Mouse (Mus musculus) lung, embryonic 16.5 days (tissue): ENCODE data around the gene Fam189b. TPM values are rescaled to one million over a fixed set of nuclear protein-coding genes. Genes with fewer than 3 reads are reported as not detected.

Experiments
- ATAC-seq: fragments of 200-750 bp; cut with Nextera tagmentation; 2 replicates; pipeline ENCODE4 v1.8.0; 2017; ENCODE audit warnings: low read depth, mild to moderate bottlenecking, moderate library complexity
- H3K27ac ChIP-seq: fragments of 300-500 bp; sonication (generic); 2 replicates; pipeline ENCODE4 v1.5.1; 2014; ENCODE audit warnings: mild to moderate bottlenecking, control low read depth, low read length
- H3K27me3 ChIP-seq: fragments of 300-500 bp; sonication (generic); 2 replicates; pipeline ENCODE4 v1.6.1; 2014; ENCODE audit warnings: low read depth, low read length, mixed read lengths; ENCODE audit not compliant: control insufficient read depth, insufficient read depth
- H3K36me3 ChIP-seq: fragments of 300-500 bp; sonication (generic); 2 replicates; pipeline ENCODE4 v1.6.1; 2014; ENCODE audit warnings: low read length; ENCODE audit not compliant: control insufficient read depth, insufficient read depth
- H3K4me1 ChIP-seq: fragments of 300-500 bp; sonication (generic); replicated peaks from 2 replicates; pipeline ENCODE4 v1.6.1; 2014; ENCODE audit warnings: low read length, mixed read lengths; ENCODE audit not compliant: control insufficient read depth, insufficient read depth
- H3K4me2 ChIP-seq: fragments of 300-500 bp; sonication (generic); 2 replicates; pipeline ENCODE4 v1.6.1; 2014; ENCODE audit warnings: low read depth, low read length, control low read depth
- H3K4me3 ChIP-seq: fragments of 300-500 bp; sonication (generic); 2 replicates; pipeline ENCODE4 v1.5.1; 2014; ENCODE audit warnings: mild to moderate bottlenecking, low read length, control low read depth
- H3K9ac ChIP-seq: fragments of 300-500 bp; sonication (generic); 2 replicates; pipeline ENCODE4 v1.6.1; 2014; ENCODE audit warnings: low read length, control low read depth
- H3K9me3 ChIP-seq: fragments of 300-500 bp; sonication (generic); 2 replicates; pipeline ENCODE4 v1.6.1; 2016; ENCODE audit warnings: low read length; ENCODE audit not compliant: control insufficient read depth
- WGBS: fragments of 180-500 bp; shearing (Covaris S2); extraction: QIAGEN DNeasy Blood & Tissue Kit; methylation state at CpG from one replicate; pipeline ENCODE4 v1.1.7; 2014; 5-methylcytosine and 5-hydroxymethylcytosine counted together
- polyA plus RNA-seq: library from polyadenylated mRNA; unstranded; fragments of >200 nt; fragmentation: Nextera tagmentation; extraction: Ambion mirVana; gene quantifications from 2 replicates; pipeline ENCODE4 v1.2.1, GENCODE M21; 2015

Gene Fam189b
- polyA plus RNA-seq, 1 experiment from 2014 or later: 19.4 TPM

GRCm38 (mm10) chr3:89195979-89196877, 13.3 kb downstream of the Fam189b start:
- WGBS: 7% methylated on average over 33 of the region's 33 CpGs
- Histone ChIP-seq H3K27me3 (no peaks in the 10 kb centered on the region), H3K36me3 (no peaks in the 10 kb centered on the region), H3K9ac (peak overlapping the region; percentile 82), H3K4me1 (peaks cover 7% of the 10 kb centered on the region), H3K9me3 (no peaks in the 10 kb centered on the region), H3K4me3 (peak overlapping the region; percentile 61), H3K27ac (peak overlapping the region; percentile 91), H3K4me2 (peak overlapping the region; percentile 80)
- ATAC-seq: peak; percentile 99

GRCm38 (mm10) chr3:89199839-89200238, 16.9 kb downstream of the Fam189b start:
- Histone ChIP-seq H3K4me2 (no peak overlapping the region), H3K9ac (no peak overlapping the region), H3K27ac (no peak overlapping the region), H3K4me3 (no peak overlapping the region), H3K36me3 (no peaks in the 10 kb centered on the region), H3K4me1 (peaks cover 12% of the 10 kb centered on the region), H3K9me3 (no peaks in the 10 kb centered on the region), H3K27me3 (no peaks in the 10 kb centered on the region)
- 63% methylated on average over 3 of the region's 3 CpGs for WGBS
- ATAC-seq: no peak

- peak within 1 kb of the TSS; percentile 73 for H3K9ac ChIP-seq
- peak within 1 kb of the TSS; percentile 82 for H3K4me2 ChIP-seq
- WGBS: 21% methylated on average over 13 of the region's 13 CpGs
- H3K9me3 ChIP-seq: no peaks in the 10 kb centered on the region
- no peaks in the 10 kb centered on the region; the same call in 1 of the 2 replicates for H3K36me3 ChIP-seq
- H3K27ac ChIP-seq: 0 out of 2 replicates have a peak within 1 kb of the TSS, but pooled peaks have one; percentile 3
- peak within 1 kb of the TSS; percentile 60 for H3K4me3 ChIP-seq
- ATAC-seq: peak; percentile 91
- H3K27me3 ChIP-seq: no peaks in the 10 kb centered on the region
- peaks cover 4% of the 10 kb centered on the region for H3K4me1 ChIP-seq
Observed at GRCm38 (mm10) chr3:89202253-89203141, 19.6 kb downstream of the Fam189b start, which contains the start of gene Gba. Gba (plus strand) TSS chr3:89202928.

- 31% methylated on average over 5 of the region's 5 CpGs for WGBS
- H3K9ac ChIP-seq: peak overlapping the region; percentile 73
- H3K4me2 ChIP-seq: peak overlapping the region; percentile 82
- H3K9me3 ChIP-seq: no peaks in the 10 kb centered on the region
- peaks cover 5% of the 10 kb centered on the region for H3K36me3 ChIP-seq
- no peaks in the 10 kb centered on the region for H3K27me3 ChIP-seq
- peak overlapping the region; percentile 60 for H3K4me3 ChIP-seq
- H3K4me1 ChIP-seq: peaks cover 4% of the 10 kb centered on the region
- ATAC-seq: 0 out of 2 replicates have a peak, but pooled peaks have one; percentile 21
- H3K27ac ChIP-seq: no peak overlapping the region
Observed at GRCm38 (mm10) chr3:89203142-89203514, 20.2 kb downstream of the Fam189b start.

- Histone ChIP-seq H3K27ac (no peak overlapping the region), H3K9ac (no peak overlapping the region), H3K4me3 (no peak overlapping the region), H3K4me2 (no peak overlapping the region), H3K4me1 (peaks cover 4% of the 10 kb centered on the region), H3K9me3 (no peaks in the 10 kb centered on the region), H3K27me3 (no peaks in the 10 kb centered on the region), H3K36me3 (peaks cover 19% of the 10 kb centered on the region)
- 88% methylated on average over 7 of the region's 7 CpGs for WGBS
- ATAC-seq: no peak
Observed at GRCm38 (mm10) chr3:89206079-89206478, 23.1 kb downstream of the Fam189b start.

GRCm38 (mm10) chr3:89206695-89207094, 23.8 kb downstream of the Fam189b start:
- Histone ChIP-seq H3K9ac (no peak overlapping the region), H3K4me1 (peaks cover 4% of the 10 kb centered on the region), H3K27ac (no peak overlapping the region), H3K9me3 (no peaks in the 10 kb centered on the region), H3K4me2 (no peak overlapping the region), H3K27me3 (no peaks in the 10 kb centered on the region), H3K4me3 (no peak overlapping the region), H3K36me3 (peaks cover 19% of the 10 kb centered on the region)
- ATAC-seq: no peak
- 70% methylated on average over 2 of the region's 2 CpGs for WGBS

GRCm38 (mm10) chr3:89208075-89208657, 25.2 kb downstream of the Fam189b start:
- H3K4me2 ChIP-seq: no peak overlapping the region
- ATAC-seq: no peak
- H3K9me3 ChIP-seq: no peaks in the 10 kb centered on the region
- no peak overlapping the region for H3K27ac ChIP-seq
- peaks cover 9% of the 10 kb centered on the region for H3K4me1 ChIP-seq
- 87% methylated on average over 13 of the region's 13 CpGs for WGBS
- H3K4me3 ChIP-seq: no peak overlapping the region
- H3K9ac ChIP-seq: no peak overlapping the region
- peaks cover 19% of the 10 kb centered on the region for H3K36me3 ChIP-seq
- no peaks in the 10 kb centered on the region for H3K27me3 ChIP-seq

GRCm38 (mm10) chr3:89208736-89209135, 25.8 kb downstream of the Fam189b start:
- Histone ChIP-seq H3K4me1 (peaks cover 6% of the 10 kb centered on the region), H3K27me3 (no peaks in the 10 kb centered on the region), H3K4me3 (no peak overlapping the region), H3K36me3 (peaks cover 19% of the 10 kb centered on the region), H3K9ac (no peak overlapping the region), H3K4me2 (no peak overlapping the region), H3K9me3 (no peaks in the 10 kb centered on the region), H3K27ac (no peak overlapping the region)
- ATAC-seq: no peak
- WGBS: 82% methylated on average over 6 of the region's 6 CpGs
